Comparison of ENCODE assay signal across 8 mouse cellular contexts in the genomic region with DNA sequence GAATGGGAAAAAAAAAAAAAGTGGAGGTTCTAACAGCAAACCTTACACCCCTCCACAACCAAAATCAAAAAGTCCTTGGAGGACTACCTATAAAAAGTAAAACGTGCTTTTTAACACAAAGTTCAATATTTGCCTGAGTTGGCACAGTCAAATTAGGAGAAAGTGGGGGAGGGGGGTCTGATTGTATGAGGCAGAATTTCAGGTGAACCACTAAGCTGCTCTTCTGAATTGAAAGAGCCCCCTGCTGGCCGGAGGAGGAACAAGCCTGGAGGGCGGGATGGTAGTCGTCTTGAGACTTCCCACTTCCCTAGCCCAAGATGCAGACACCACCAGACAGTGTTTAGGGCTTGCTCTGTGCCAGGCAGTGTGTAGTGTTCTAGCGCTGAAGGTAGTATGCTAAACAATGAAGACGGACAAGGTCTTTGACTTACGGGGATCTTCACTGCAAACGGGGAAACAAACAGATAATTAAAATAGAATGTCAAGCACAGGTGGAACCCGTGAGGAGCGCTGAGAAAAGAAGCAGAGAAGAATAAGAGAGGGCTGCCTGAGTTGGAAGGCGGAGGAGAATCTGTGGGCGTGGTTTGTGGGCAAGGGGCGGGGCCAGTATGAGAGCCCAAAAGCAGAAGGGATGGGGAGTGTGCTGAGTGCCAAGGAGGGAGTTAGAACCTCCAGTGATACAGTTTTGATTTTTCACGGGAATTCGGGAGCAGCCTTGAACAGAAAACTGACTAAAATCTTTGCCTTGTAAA.
DNase-seq lines count a peak whose midpoint lies in the region; ATAC-seq and TF ChIP-seq lines count a peak whose summit lies in the region.

No protein-coding gene starts in this region.

- H3K4me2 ChIP-seq in heart, embryonic 13.5 days, result peak overlapping the region; percentile 63
- peak overlapping the region; percentile 43 for H3K4me2 ChIP-seq in kidney, postnatal 0 days (ENCODE audit: low read length)
- H3K4me2 ChIP-seq in liver, embryonic 11.5 days, result peak overlapping the region; percentile 64

- no peak for TF ChIP-seq POLR2A in bone marrow, adult 2 months (IDR thresholded peaks at IDR 0.05; ENCODE audit: borderline replicate concordance, control insufficient read depth, low read depth, low read length)

- no peaks in the 10 kb centered on the region for H3K4me1 ChIP-seq in bone marrow, adult 2 months (ENCODE audit: control insufficient read depth, insufficient read depth, low read length)
- H3K4me1 ChIP-seq in heart, embryonic 13.5 days, result peaks cover 33% of the 10 kb centered on the region
- no peaks in the 10 kb centered on the region for H3K4me1 ChIP-seq in kidney, postnatal 0 days (replicated peaks; ENCODE audit: insufficient read depth, low read length)
- H3K4me1 ChIP-seq in liver, embryonic 11.5 days (replicated peaks; ENCODE audit: control insufficient read depth, insufficient read depth, low read length), result no peaks in the 10 kb centered on the region; the same call in 1 of the 2 replicates

- ATAC-seq in erythroblast, adult 5-6 weeks (replicated peaks; ENCODE audit: low FRiP score, poor library complexity, severe bottlenecking), result peak; percentile 76
- ATAC-seq in heart, embryonic 13.5 days (ENCODE audit: extremely low read depth, insufficient number of reproducible peaks, low FRiP score, low TSS enrichment), result no peak
- peak; percentile 59 for ATAC-seq in kidney, postnatal 0 days (replicated peaks; ENCODE audit: low FRiP score, low read depth)
- ATAC-seq in liver, embryonic 11.5 days (replicated peaks; ENCODE audit: low FRiP score), result peak; percentile 60; the same call in 1 of the 2 replicates

- 4% methylated on average over 15 of the region's 15 CpGs for WGBS in bone marrow, adult 2 months
- 5% methylated on average over 15 of the region's 15 CpGs for WGBS in heart, embryonic 13.5 days
- 7% methylated on average over 15 of the region's 15 CpGs for WGBS in kidney, postnatal 0 days
- WGBS in liver, embryonic 11.5 days, result 5% methylated on average over 15 of the region's 15 CpGs

- no peaks in the 10 kb centered on the region for H3K9me3 ChIP-seq in heart, embryonic 13.5 days
- H3K9me3 ChIP-seq in kidney, postnatal 0 days (replicated peaks; ENCODE audit: low read length), result no peaks in the 10 kb centered on the region
- H3K9me3 ChIP-seq in liver, embryonic 11.5 days (ENCODE audit: control insufficient read depth, low read length), result no peaks in the 10 kb centered on the region

- DNase-seq in A20 (ENCODE audit: low read depth, low spot score), result peak; percentile 94
- peak; percentile 93 for DNase-seq in kidney, postnatal 0 days (ENCODE audit: low spot score)
- DNase-seq in liver, embryonic 11.5 days (ENCODE audit: low spot score), result peak; percentile 75
- DNase-seq in naive thymus-derived CD4-positive, alpha-beta T cell, adult 2 months (ENCODE audit: low read depth), result peak; percentile 89
- DNase-seq in splenic B cell, adult 2 months (ENCODE audit: low read depth, low spot score), result peak; percentile 81

- H3K9ac ChIP-seq in heart, embryonic 13.5 days, result peak overlapping the region; percentile 25; the same call in 1 of the 2 replicates
- no peak overlapping the region for H3K9ac ChIP-seq in kidney, postnatal 0 days (ENCODE audit: low read depth, low read length)
- no peak overlapping the region for H3K9ac ChIP-seq in liver, embryonic 11.5 days (ENCODE audit: low read depth, low read length)

- no peak overlapping the region for H3K27ac ChIP-seq in bone marrow, adult 2 months (ENCODE audit: control insufficient read depth, insufficient read depth, low read depth, low read length, poor library complexity)
- no peak overlapping the region for H3K27ac ChIP-seq in heart, embryonic 13.5 days (replicated peaks)
- no peak overlapping the region for H3K27ac ChIP-seq in kidney, postnatal 0 days
- H3K27ac ChIP-seq in liver, embryonic 11.5 days (ENCODE audit: low read depth, low read length), result no peak overlapping the region

- H3K4me3 ChIP-seq in bone marrow, adult 2 months (replicated peaks; ENCODE audit: control insufficient read depth, low read depth, low read length), result no peak overlapping the region
- peak overlapping the region; percentile 41 for H3K4me3 ChIP-seq in heart, embryonic 13.5 days
- H3K4me3 ChIP-seq in kidney, postnatal 0 days (replicated peaks; ENCODE audit: low read depth, low read length), result no peak overlapping the region
- peak overlapping the region; percentile 39 for H3K4me3 ChIP-seq in liver, embryonic 11.5 days (ENCODE audit: low read depth, low read length)

- no peaks in the 10 kb centered on the region for H3K36me3 ChIP-seq in heart, embryonic 13.5 days
- no peaks in the 10 kb centered on the region for H3K36me3 ChIP-seq in kidney, postnatal 0 days (ENCODE audit: insufficient read depth, low read length)
- H3K36me3 ChIP-seq in liver, embryonic 11.5 days (ENCODE audit: control insufficient read depth, insufficient read depth, low read length), result no peaks in the 10 kb centered on the region
- no peaks in the 10 kb centered on the region for H3K36me3 ChIP-seq in splenic B cell, adult 2 months (ENCODE audit: control insufficient read depth, insufficient read depth, low read length, poor library complexity, severe bottlenecking)

- TF ChIP-seq CTCF in bone marrow, adult 2 months (IDR thresholded peaks at IDR 0.05; ENCODE audit: control insufficient read depth, insufficient read depth, low read length), result peak; percentile 73
- peak; percentile 82 for TF ChIP-seq CTCF in kidney, postnatal 0 days (IDR thresholded peaks at IDR 0.05; ENCODE audit: low read depth)

- H3K27me3 ChIP-seq in heart, embryonic 13.5 days (replicated peaks), result peaks cover 5% of the 10 kb centered on the region; the same call in 1 of the 2 replicates
- no peaks in the 10 kb centered on the region for H3K27me3 ChIP-seq in kidney, postnatal 0 days (ENCODE audit: insufficient read depth, low read length)
- 0 out of 2 replicates have a peak, but pooled peaks cover 2% of the 10 kb centered on the region for H3K27me3 ChIP-seq in liver, embryonic 11.5 days (replicated peaks; ENCODE audit: control insufficient read depth, insufficient read depth, low read length)
- H3K27me3 ChIP-seq in splenic B cell, adult 2 months (ENCODE audit: control insufficient read depth, insufficient read depth, low read length, poor library complexity, severe bottlenecking), result no peaks in the 10 kb centered on the region

Comparison
In these comparisons a context has a peak if more than half of its experiments do, and no peak if none do; other contexts are left out.
1. H3K4me3 ChIP-seq: peak in heart, embryonic 13.5 days (single experiment) and liver, embryonic 11.5 days (single experiment); none in bone marrow, adult 2 months (single experiment) and kidney, postnatal 0 days (single experiment).
2. Peak in every context shown above with its lines, with median percentiles within 50 percentile points of each other: DNase-seq and H3K4me2 ChIP-seq.